Mouse (Mus musculus): ENCODE data around the gene Cstad. TPM values are rescaled to one million over a fixed set of nuclear protein-coding genes. Genes with fewer than 3 reads are reported as not detected.

The Cstad gene
- total RNA-seq, 2 experiments from 2014 or later: 2.3 TPM

Other genes with a start within 250 kb of the Cstad start
- 10 to 100 TPM; 16.2 to 21.2 TPM for gene Sh3glb2, start 235.7 kb upstream of the Cstad start, total RNA-seq (2021)
- 10 to 100 TPM; 22.8 to 23.8 TPM for gene Miga2, start 230.8 kb upstream of the Cstad start, total RNA-seq (2021)
- 1 to 10 TPM; 5.2 to 6.8 TPM for gene Dolpp1, start 202.8 kb upstream of the Cstad start, total RNA-seq (2021)
- gene Crat, start 179.2 kb upstream of the Cstad start, total RNA-seq (2021): 100 to 1,000 TPM; 315 to 363 TPM
- gene Ptpa, start 179.0 kb upstream of the Cstad start, total RNA-seq (2021): 10 to 100 TPM; 67.1 to 68.5 TPM
- gene Ier5l, start 120.8 kb upstream of the Cstad start, total RNA-seq (2021): 1 to 10 TPM; 2.1 to 2.5 TPM
- 1 to 10 TPM in 1 of 2 experiments, under 1 TPM in 1; 0.72 to 1.5 TPM for gene 1700001O22Rik, start 208.6 kb downstream of the Cstad start, total RNA-seq (2021)
- gene Ntmt1, start 212.8 kb downstream of the Cstad start, total RNA-seq (2021): 10 to 100 TPM; 15.6 to 16.2 TPM
- 1 to 10 TPM; 5.4 to 5.5 TPM for gene Asb6, start 235.3 kb downstream of the Cstad start, total RNA-seq (2021)
- 1 to 10 TPM; 2.1 to 3.0 TPM for gene Prrx2, start 239.9 kb downstream of the Cstad start, total RNA-seq (2021)